Mouse (Mus musculus) brain, embryonic 14.5 days (tissue): Measurements from ENCODE around the gene Capn5.

Experiments
- CTCF ChIP-seq: fragments of 200-500 bp; IDR thresholded peaks from 2 replicates; pipeline ENCODE4 v1.5.1; 2012; ENCODE audit warnings: inconsistent platforms, mild to moderate bottlenecking, moderate library complexity, borderline replicate concordance; ENCODE audit not compliant: insufficient read depth, insufficient read length; ENCODE audit errors: extremely low read depth
- POLR2A ChIP-seq: fragments of 200-500 bp; IDR thresholded peaks from 2 replicates; pipeline ENCODE4 v1.6.1; 2012; ENCODE audit warnings: mild to moderate bottlenecking, inconsistent platforms, borderline replicate concordance; ENCODE audit not compliant: poor library complexity, insufficient read depth, insufficient read length, severe bottlenecking; ENCODE audit errors: extremely low read depth

DNA sequence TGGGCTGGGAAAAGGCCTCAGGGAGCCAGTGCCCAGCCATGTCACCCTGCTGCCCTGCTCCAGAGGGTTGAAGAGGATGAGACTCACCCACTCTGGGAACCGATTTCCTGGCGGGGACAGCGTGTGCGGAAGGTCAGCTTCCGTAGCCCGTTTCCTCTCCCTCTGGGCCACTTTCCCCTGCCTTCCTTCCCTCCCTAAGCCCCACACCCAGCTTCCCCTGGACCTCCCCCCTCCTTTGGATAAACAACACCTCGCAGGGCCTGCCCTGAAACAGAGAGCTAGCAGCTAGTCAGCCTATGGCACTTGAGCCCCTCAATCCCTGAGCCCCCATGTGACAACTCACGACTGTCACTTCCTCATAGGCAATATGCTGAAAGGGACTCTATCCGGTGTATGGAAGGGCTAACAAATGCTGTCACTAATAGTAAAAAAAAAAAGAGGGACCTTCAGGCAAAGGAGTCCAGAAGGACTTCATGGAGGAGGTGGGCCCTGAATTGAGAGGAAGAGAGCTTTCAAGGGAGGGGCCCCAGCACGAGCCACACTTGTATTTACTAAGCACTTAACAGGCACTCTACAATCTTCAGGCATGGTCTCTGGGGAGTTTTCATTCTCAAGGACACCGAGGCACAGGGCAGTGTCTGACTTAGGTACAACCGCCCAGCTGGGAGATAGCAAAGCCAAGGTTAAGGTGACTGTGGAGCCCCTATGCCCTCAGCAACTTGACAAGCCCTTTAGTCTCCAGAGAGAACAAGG lies 93.4 kb downstream of the Capn5 start:
- TF ChIP-seq POLR2A, result no peak
- no peak for TF ChIP-seq CTCF
